Mouse (Mus musculus): ENCODE measurements at regions not wholly inside any gene's neighbourhood (a gene's known extent, or its start where the extent isn't known, plus 50 kb on each side); places are given as distances from the start of the nearest gene placed in this dataset.
"Not testable (repeated sequence)": the region's sequence is repeated elsewhere in the genome, so short reads cannot be mapped to it uniquely, and the experiment has no call there.

DNA sequence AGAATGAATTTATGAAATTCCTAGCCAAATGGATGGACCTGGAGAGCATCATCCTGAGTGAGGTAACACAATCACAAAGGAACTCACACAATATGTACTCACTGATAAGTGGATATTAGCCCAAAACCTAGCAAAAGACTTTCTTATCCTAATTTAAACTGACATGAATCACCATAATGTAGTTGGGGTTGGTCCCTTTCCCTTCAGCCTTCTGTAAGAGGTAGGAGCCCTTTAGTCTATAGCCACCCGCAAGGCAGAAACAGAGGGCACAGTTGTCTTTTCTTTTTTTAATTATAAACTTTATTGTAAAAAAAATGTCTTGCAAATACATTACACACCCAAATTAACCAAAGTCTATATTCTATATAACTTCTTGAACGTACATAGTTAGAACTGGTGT, 81.3 kb downstream of the Ogfrl1 start:
- not testable (repeated sequence) for H3K4me3 ChIP-seq (replicated peaks; ENCODE audit: control insufficient read depth, low read depth, low read length); H3K27ac ChIP-seq (ENCODE audit: control insufficient read depth, insufficient read depth, low read depth, low read length, poor library complexity); H3K4me1 ChIP-seq (ENCODE audit: control insufficient read depth, insufficient read depth, low read length)
- WGBS, result 87% methylated on average over 2 of the region's 2 CpGs

- not testable (repeated sequence) for H3K27ac ChIP-seq (ENCODE audit: control insufficient read depth, insufficient read depth, low read depth, low read length, poor library complexity); H3K4me3 ChIP-seq (replicated peaks; ENCODE audit: control insufficient read depth, low read depth, low read length); H3K4me1 ChIP-seq (ENCODE audit: control insufficient read depth, insufficient read depth, low read length)
- WGBS, result 45% methylated on average over 2 of the region's 2 CpGs
Measured at GRCm38 (mm10) chr1:23314863-23315262, 82.7 kb downstream of the Ogfrl1 start.

DNA sequence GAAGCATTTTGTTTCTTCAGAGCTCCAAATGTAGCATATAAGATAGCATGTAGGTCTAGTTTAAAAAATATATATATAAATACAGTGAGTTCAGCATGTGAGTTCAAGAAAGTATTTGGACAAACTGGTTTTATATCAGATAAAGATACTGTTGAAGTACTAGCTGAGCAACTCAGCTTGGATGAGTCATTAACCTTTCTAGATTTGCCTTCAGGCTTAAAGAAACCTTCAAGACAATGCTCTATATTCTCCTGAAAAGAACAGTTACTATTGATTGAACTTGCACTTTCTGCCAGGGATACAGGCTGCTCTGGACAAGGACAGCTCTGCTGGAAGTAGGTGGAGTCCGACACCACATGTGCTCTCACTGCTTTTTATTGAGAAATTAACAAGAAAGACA, 104.9 kb downstream of the Ogfrl1 start:
- Histone ChIP-seq H3K4me1 (ENCODE audit: control insufficient read depth, insufficient read depth, low read length) (no peaks in the 10 kb centered on the region), H3K4me3 (replicated peaks; ENCODE audit: control insufficient read depth, low read depth, low read length) (no peak overlapping the region), H3K27ac (ENCODE audit: control insufficient read depth, insufficient read depth, low read depth, low read length, poor library complexity) (no peak overlapping the region)
- no peak for TF ChIP-seq CTCF (IDR thresholded peaks at IDR 0.05; ENCODE audit: control insufficient read depth, insufficient read depth, low read length)
- TF ChIP-seq POLR2A (IDR thresholded peaks at IDR 0.05; ENCODE audit: borderline replicate concordance, control insufficient read depth, low read depth, low read length), result no peak
- 91% methylated on average over 1 of the region's 1 CpGs for WGBS

DNA sequence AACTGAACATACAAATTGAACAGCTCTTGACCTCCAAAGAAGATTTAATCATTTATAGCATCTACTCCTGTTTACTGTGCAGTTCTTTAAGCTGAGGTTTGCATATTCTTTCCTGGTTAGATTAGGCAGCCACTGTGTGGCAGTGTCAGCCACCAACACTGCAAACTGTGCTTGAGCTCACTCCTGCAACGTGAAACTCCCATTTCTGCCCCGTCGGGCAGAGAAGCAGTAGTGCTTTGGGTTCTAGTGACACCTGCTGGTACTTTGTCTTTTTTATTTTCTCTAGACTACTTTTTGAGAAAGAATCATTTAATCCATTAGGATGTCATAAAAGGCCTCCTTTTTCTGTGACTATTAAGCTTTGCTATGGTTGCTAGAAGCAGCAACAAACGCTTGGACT, 110.8 kb downstream of the Ogfrl1 start:
- Histone ChIP-seq H3K27ac (ENCODE audit: control insufficient read depth, insufficient read depth, low read depth, low read length, poor library complexity) (no peak overlapping the region), H3K4me3 (replicated peaks; ENCODE audit: control insufficient read depth, low read depth, low read length) (no peak overlapping the region), H3K4me1 (ENCODE audit: control insufficient read depth, insufficient read depth, low read length) (no peaks in the 10 kb centered on the region)
- no peak for TF ChIP-seq CTCF (IDR thresholded peaks at IDR 0.05; ENCODE audit: control insufficient read depth, insufficient read depth, low read length)
- no peak for TF ChIP-seq POLR2A (IDR thresholded peaks at IDR 0.05; ENCODE audit: borderline replicate concordance, control insufficient read depth, low read depth, low read length)
- WGBS, result 22% methylated on average over 4 of the region's 4 CpGs

GRCm38 (mm10) chr1:23282870-23283219, 114.7 kb downstream of the Ogfrl1 start:
- TF ChIP-seq CTCF (IDR thresholded peaks at IDR 0.05; ENCODE audit: control insufficient read depth, insufficient read depth, low read length), result no peak
- TF ChIP-seq POLR2A (IDR thresholded peaks at IDR 0.05; ENCODE audit: borderline replicate concordance, control insufficient read depth, low read depth, low read length), result no peak
- WGBS, result 85% methylated on average over 4 of the region's 4 CpGs
- no peak overlapping the region for H3K27ac ChIP-seq (ENCODE audit: control insufficient read depth, insufficient read depth, low read depth, low read length, poor library complexity)
- H3K4me3 ChIP-seq (replicated peaks; ENCODE audit: control insufficient read depth, low read depth, low read length), result no peak overlapping the region
- no peaks in the 10 kb centered on the region for H3K4me1 ChIP-seq (ENCODE audit: control insufficient read depth, insufficient read depth, low read length)

- Histone ChIP-seq H3K4me3 (replicated peaks; ENCODE audit: control insufficient read depth, low read depth, low read length) (no peak overlapping the region), H3K27ac (ENCODE audit: control insufficient read depth, insufficient read depth, low read depth, low read length, poor library complexity) (no peak overlapping the region), H3K4me1 (ENCODE audit: control insufficient read depth, insufficient read depth, low read length) (no peaks in the 10 kb centered on the region)
- 64% methylated on average over 2 of the region's 2 CpGs for WGBS
- TF ChIP-seq POLR2A (IDR thresholded peaks at IDR 0.05; ENCODE audit: borderline replicate concordance, control insufficient read depth, low read depth, low read length) (no peak), CTCF (IDR thresholded peaks at IDR 0.05; ENCODE audit: control insufficient read depth, insufficient read depth, low read length) (no peak)
Measured at GRCm38 (mm10) chr1:23282215-23282869, 115.2 kb downstream of the Ogfrl1 start.

- no peak overlapping the region for H3K27ac ChIP-seq (ENCODE audit: control insufficient read depth, insufficient read depth, low read depth, low read length, poor library complexity)
- TF ChIP-seq POLR2A (IDR thresholded peaks at IDR 0.05; ENCODE audit: borderline replicate concordance, control insufficient read depth, low read depth, low read length), result no peak
- TF ChIP-seq CTCF (IDR thresholded peaks at IDR 0.05; ENCODE audit: control insufficient read depth, insufficient read depth, low read length), result no peak
- no peak overlapping the region for H3K4me3 ChIP-seq (replicated peaks; ENCODE audit: control insufficient read depth, low read depth, low read length)
- WGBS, result 86% methylated on average over 2 of the region's 2 CpGs
- no peaks in the 10 kb centered on the region for H3K4me1 ChIP-seq (ENCODE audit: control insufficient read depth, insufficient read depth, low read length)
Measured at GRCm38 (mm10) chr1:23279827-23280226, 117.7 kb downstream of the Ogfrl1 start.

- WGBS, result 48% methylated on average over 6 of the region's 6 CpGs
- H3K4me1 ChIP-seq (ENCODE audit: control insufficient read depth, insufficient read depth, low read length), result no peaks in the 10 kb centered on the region
Measured at GRCm38 (mm10) chr1:23272077-23272476, 125.5 kb downstream of the Ogfrl1 start.

More at GRCm38 (mm10) chr1:23272077-23272476, 125.5 kb downstream of the Ogfrl1 start:
- TF ChIP-seq CTCF (IDR thresholded peaks at IDR 0.05; ENCODE audit: control insufficient read depth, insufficient read depth, low read length) (no peak), POLR2A (IDR thresholded peaks at IDR 0.05; ENCODE audit: borderline replicate concordance, control insufficient read depth, low read depth, low read length) (no peak)
- no peak overlapping the region for H3K27ac ChIP-seq (ENCODE audit: control insufficient read depth, insufficient read depth, low read depth, low read length, poor library complexity)
- H3K4me3 ChIP-seq (replicated peaks; ENCODE audit: control insufficient read depth, low read depth, low read length), result no peak overlapping the region

Measured in bone marrow, adult 2 months (tissue).